Mouse (Mus musculus): ENCODE measurements around the gene Zcchc2. TPM values are rescaled to one million over a fixed set of nuclear protein-coding genes. Genes with fewer than 3 reads are reported as not detected.

Zcchc2 gene
- polyA plus RNA-seq, 1 experiment: 5.9 TPM

DNA sequence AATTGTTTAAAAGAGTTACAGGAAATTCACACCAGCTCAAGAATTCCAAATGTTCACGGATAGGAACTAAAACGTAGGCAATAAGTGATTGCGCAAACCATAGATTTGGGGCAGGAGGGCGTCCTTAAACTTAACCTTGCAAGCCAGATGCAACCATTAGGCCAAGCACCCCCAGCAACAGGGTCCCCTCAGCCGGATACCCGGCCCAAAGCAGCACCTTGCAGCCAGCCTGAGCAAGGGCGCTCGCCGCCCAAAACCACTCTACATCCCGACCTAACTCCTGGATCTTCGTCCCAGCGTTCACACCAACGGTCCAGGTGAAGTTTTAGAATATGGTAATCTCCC, 594 bp upstream of the Zcchc2 start:
- Histone ChIP-seq H3K79me2 (ENCODE audit: control insufficient read depth, insufficient read depth) (peaks cover 72% of the 10 kb centered on the region), H3K4me3 (ENCODE audit: insufficient read depth, poor library complexity, severe bottlenecking) (peak overlapping the region; percentile 68), H3K79me3 (ENCODE audit: low read depth) (peaks cover 41% of the 10 kb centered on the region), H3K36me3 (ENCODE audit: control insufficient read depth, insufficient read depth) (peaks cover 2% of the 10 kb centered on the region), H3K27me3 (ENCODE audit: control insufficient read depth, insufficient read depth, insufficient read length) (no peaks in the 10 kb centered on the region), H3ac (ENCODE audit: control insufficient read depth, insufficient read length, low read depth) (peak overlapping the region; percentile 84)
- peak; percentile 85 for TF ChIP-seq CEBPB (IDR thresholded peaks at IDR 0.05; ENCODE audit: low read depth)
- TF ChIP-seq MAX (IDR thresholded peaks at IDR 0.05): no peak

DNA sequence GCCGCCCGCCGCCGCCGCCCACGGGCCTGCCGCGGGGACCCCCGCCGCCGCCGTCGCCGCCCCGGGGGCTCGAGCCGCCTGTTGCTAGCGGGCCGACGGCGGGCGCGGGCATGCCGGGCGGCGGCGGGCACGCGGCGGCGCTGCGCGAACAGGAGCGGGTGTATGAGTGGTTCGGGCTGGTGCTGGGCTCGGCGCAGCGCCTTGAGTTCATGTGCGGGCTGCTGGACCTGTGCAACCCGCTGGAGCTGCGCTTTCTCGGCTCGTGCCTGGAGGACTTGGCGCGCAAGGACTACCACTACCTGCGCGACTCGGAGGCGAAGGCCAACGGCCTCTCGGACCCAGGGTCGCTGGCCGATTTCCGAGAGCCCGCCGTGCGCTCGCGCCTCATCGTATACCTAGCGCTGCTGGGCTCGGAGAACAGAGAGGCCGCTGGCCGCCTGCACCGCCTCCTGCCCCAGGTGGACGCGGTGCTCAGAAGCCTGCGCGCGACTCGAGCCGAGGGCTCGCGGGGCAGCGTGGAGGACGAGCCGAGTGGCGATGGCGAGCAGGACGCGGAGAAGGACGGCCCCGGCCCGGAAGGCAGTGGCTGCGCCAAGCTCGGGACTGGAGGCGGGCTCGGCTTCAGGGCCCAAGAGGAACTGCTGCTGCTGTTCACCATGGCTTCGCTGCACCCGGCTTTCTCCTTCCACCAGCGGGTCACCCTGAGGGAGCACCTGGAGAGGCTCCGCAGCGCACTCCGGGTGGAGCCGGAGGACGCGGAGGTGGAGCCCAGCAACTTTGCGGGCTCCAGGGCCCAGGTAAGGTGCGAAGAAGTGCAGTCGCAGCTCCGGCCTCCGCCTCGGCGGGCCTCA, 930 bp downstream of the Zcchc2 start:
- no peak for TF ChIP-seq MYOD1 (IDR thresholded peaks at IDR 0.05; ENCODE audit: control insufficient read depth, insufficient read length, low read depth)
- no peak for TF ChIP-seq CEBPB (IDR thresholded peaks at IDR 0.05; ENCODE audit: low read depth)
- Histone ChIP-seq H3K79me2 (ENCODE audit: control insufficient read depth, insufficient read depth) (peaks cover 87% of the 10 kb centered on the region), H3K36me3 (ENCODE audit: control insufficient read depth, insufficient read depth) (peaks cover 5% of the 10 kb centered on the region), H3K27me3 (ENCODE audit: control insufficient read depth, insufficient read depth, insufficient read length) (no peaks in the 10 kb centered on the region), H3K79me3 (ENCODE audit: low read depth) (peaks cover 54% of the 10 kb centered on the region), H3ac (ENCODE audit: control insufficient read depth, insufficient read length, low read depth) (peak overlapping the region; percentile 99), H3K4me3 (ENCODE audit: insufficient read depth, poor library complexity, severe bottlenecking) (peak overlapping the region; percentile 68)

DNA sequence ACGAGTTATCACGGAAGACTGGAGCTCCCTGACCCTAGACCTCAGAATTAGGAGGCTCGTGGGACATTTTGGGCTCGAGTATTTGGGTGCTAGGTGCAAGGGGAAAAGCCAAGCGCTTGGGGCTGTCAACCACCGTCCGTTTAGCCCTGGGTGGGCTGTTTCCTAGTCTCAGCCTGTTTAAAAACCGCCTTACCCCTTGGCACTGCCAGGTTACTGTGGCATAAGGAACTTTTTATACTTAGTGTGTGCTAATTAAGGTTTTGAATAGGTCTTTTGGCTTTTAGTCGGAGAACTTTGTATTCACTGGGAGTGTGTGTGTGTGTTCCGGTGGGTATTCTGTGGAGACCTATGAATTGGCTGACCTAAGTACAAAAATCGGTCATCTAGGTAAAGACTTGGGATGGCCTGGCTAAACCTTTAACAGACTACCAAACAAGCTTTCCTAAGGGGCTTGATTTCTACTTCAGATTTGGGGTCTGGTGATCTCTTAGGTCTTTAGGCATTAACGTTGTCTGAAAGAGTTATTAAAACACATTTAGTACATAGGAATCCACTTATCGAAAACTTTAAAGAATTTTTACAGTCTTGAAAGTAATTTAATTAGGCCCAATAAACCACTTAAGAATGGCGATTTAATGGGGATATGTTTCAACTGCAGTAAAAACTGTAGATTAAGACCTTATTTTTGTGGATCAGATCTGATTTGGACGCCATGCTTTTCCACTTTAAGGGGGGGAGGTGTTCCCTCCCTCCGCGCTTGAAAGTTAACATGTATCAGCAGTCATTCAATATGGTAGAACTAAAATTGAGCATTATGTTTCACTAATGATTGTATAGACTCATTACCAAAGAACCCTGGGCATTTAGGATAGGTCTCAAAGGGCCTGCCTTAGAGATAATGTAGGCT, 2.0 kb downstream of the Zcchc2 start:
- Histone ChIP-seq H3K27me3 (ENCODE audit: control insufficient read depth, insufficient read depth, insufficient read length) (no peaks in the 10 kb centered on the region), H3K4me3 (ENCODE audit: insufficient read depth, poor library complexity, severe bottlenecking) (peak overlapping the region; percentile 68), H3K79me3 (ENCODE audit: low read depth) (peaks cover 62% of the 10 kb centered on the region), H3K79me2 (ENCODE audit: control insufficient read depth, insufficient read depth) (peaks cover 91% of the 10 kb centered on the region), H3ac (ENCODE audit: control insufficient read depth, insufficient read length, low read depth) (peak overlapping the region; percentile 99), H3K36me3 (ENCODE audit: control insufficient read depth, insufficient read depth) (peaks cover 5% of the 10 kb centered on the region)
- TF ChIP-seq MAX (IDR thresholded peaks at IDR 0.05) (no peak), CEBPB (IDR thresholded peaks at IDR 0.05; ENCODE audit: low read depth) (no peak), USF1 (IDR thresholded peaks at IDR 0.05; ENCODE audit: low read depth) (no peak)

DNA sequence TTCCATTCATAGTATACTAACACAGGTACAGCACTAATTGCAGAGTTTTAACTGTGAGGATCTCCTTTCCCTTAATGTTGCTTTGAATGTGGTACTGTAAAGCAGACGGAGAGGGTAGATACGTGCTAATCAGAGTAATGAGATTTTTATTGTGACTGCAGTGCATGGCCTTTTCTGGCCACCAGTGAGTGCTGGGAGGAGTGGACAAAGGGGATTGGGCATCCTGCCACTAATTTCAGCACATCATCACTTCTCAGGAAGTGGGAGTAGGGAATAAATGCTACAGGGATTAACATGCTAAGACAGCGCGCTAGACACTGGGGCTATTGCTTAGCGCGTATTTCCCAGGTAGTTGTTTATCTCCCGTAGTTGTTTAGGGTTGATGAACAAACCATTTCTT, 3.0 kb downstream of the Zcchc2 start:
- no peaks in the 10 kb centered on the region for H3K27me3 ChIP-seq (ENCODE audit: control insufficient read depth, insufficient read depth, insufficient read length)
- H3K79me3 ChIP-seq (ENCODE audit: low read depth): peaks cover 71% of the 10 kb centered on the region
- peak overlapping the region; percentile 19 for H3ac ChIP-seq (ENCODE audit: control insufficient read depth, insufficient read length, low read depth)
- peaks cover 91% of the 10 kb centered on the region for H3K79me2 ChIP-seq (ENCODE audit: control insufficient read depth, insufficient read depth)
- TF ChIP-seq FOSL1 (IDR thresholded peaks at IDR 0.05; ENCODE audit: insufficient read depth, low read length, poor library complexity, severe bottlenecking) (no peak), CEBPB (IDR thresholded peaks at IDR 0.05; ENCODE audit: low read depth) (no peak), USF1 (IDR thresholded peaks at IDR 0.05; ENCODE audit: low read depth) (no peak), MYOD1 (IDR thresholded peaks at IDR 0.05; ENCODE audit: control insufficient read depth, insufficient read length, low read depth) (no peak), MAX (IDR thresholded peaks at IDR 0.05) (no peak), MYOG (IDR thresholded peaks at IDR 0.05; ENCODE audit: control insufficient read depth, extremely low read depth, insufficient read length) (no peak), CTCF (IDR thresholded peaks at IDR 0.05; ENCODE audit: control insufficient read depth, insufficient read depth, insufficient read length) (no peak)
- peaks cover 5% of the 10 kb centered on the region for H3K36me3 ChIP-seq (ENCODE audit: control insufficient read depth, insufficient read depth)
- H3K4me3 ChIP-seq (ENCODE audit: insufficient read depth, poor library complexity, severe bottlenecking): peak overlapping the region; percentile 68

DNA sequence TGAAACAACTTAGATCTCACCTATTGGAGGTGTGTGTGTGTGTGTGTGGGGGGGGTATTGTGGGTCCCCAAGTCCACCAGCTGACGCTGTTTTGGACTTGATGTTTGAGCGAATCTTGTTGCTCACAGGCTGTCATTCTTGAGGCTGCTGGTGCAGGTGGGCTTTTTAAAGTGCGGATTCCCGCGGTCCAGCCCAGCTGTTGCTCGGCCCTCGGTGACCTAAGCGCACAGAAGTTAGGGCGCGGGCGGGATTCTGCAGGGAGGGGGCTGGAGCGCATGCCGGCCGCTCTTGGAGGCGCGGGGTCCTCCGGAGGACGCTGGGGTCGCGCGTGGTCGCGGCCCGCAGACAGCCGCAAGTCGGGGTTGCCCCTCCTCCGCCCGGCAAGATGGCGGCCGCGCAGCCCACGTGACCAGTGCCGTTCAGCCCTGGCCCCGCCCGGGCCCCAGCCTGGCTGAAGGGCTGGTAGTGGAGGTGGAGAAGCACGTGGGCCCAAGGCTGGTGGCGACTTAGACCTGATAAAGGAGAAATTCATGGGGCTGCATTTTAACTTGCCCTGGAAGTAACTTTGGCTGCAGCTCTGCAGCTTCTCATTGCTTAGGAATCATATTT, 3.5 kb downstream of the Zcchc2 start:
- Histone ChIP-seq H3K27me3 (ENCODE audit: control insufficient read depth, insufficient read depth, insufficient read length) (no peaks in the 10 kb centered on the region), H3ac (ENCODE audit: control insufficient read depth, insufficient read length, low read depth) (peak overlapping the region; percentile 81), H3K79me3 (ENCODE audit: low read depth) (peaks cover 76% of the 10 kb centered on the region), H3K4me3 (ENCODE audit: insufficient read depth, poor library complexity, severe bottlenecking) (peak overlapping the region; percentile 68), H3K79me2 (ENCODE audit: control insufficient read depth, insufficient read depth) (peaks cover 91% of the 10 kb centered on the region), H3K36me3 (ENCODE audit: control insufficient read depth, insufficient read depth) (peaks cover 5% of the 10 kb centered on the region)
- TF ChIP-seq FOSL1 (IDR thresholded peaks at IDR 0.05; ENCODE audit: insufficient read depth, low read length, poor library complexity, severe bottlenecking) (no peak), CTCF (IDR thresholded peaks at IDR 0.05; ENCODE audit: control insufficient read depth, insufficient read depth, insufficient read length) (no peak), MYOD1 (IDR thresholded peaks at IDR 0.05; ENCODE audit: control insufficient read depth, insufficient read length, low read depth) (no peak), USF1 (IDR thresholded peaks at IDR 0.05; ENCODE audit: low read depth) (peak; percentile 97), MAX (IDR thresholded peaks at IDR 0.05) (peak; percentile 94), MYOG (IDR thresholded peaks at IDR 0.05; ENCODE audit: control insufficient read depth, extremely low read depth, insufficient read length) (no peak)
